Mouse (Mus musculus): ENCODE results near the gene Serpini1. TPM values are rescaled to one million over a fixed set of nuclear protein-coding genes. Genes with fewer than 3 reads are reported as not detected.
"Not testable (repeated sequence)": the region's sequence is repeated elsewhere in the genome, so short reads cannot be mapped to it uniquely, and the experiment has no call there.

Serpini1 gene
- total RNA-seq, 4 experiments from 2014 or later = 187 to 266 (median 218) TPM

GRCm38 (mm10) chr3:75633635-75634034 lies 76.3 kb downstream of the Serpini1 start:
- DNase-seq (ENCODE audit: low spot score in 2 of 2) = no peak

GRCm38 (mm10) chr3:75635648-75636047 lies 78.3 kb downstream of the Serpini1 start:
- no peak for DNase-seq (ENCODE audit: low spot score in 2 of 2)

GRCm38 (mm10) chr3:75639546-75639945 lies 82.2 kb downstream of the Serpini1 start:
- no peak for DNase-seq (ENCODE audit: low spot score in 2 of 2)

GRCm38 (mm10) chr3:75647542-75647941 lies 90.2 kb downstream of the Serpini1 start:
- no peak for DNase-seq (ENCODE audit: low spot score in 2 of 2)

- no peak for DNase-seq (ENCODE audit: low spot score in 2 of 2)
These were observed 90.9 kb downstream of the Serpini1 start for GRCm38 (mm10) chr3:75648226-75648625.

GRCm38 (mm10) chr3:75650416-75651154 lies 93.2 kb downstream of the Serpini1 start:
- DNase-seq (ENCODE audit: low spot score in 2 of 2) = not testable (repeated sequence)

- no peak for DNase-seq (ENCODE audit: low spot score in 2 of 2)
These were observed 94.3 kb downstream of the Serpini1 start for GRCm38 (mm10) chr3:75651603-75652115.

GRCm38 (mm10) chr3:75653901-75654300 lies 96.6 kb downstream of the Serpini1 start:
- DNase-seq (ENCODE audit: low spot score in 2 of 2) = not testable (repeated sequence)

GRCm38 (mm10) chr3:75655578-75656344 lies 98.4 kb downstream of the Serpini1 start:
- DNase-seq (ENCODE audit: low spot score in 2 of 2) = no peak

GRCm38 (mm10) chr3:75666962-75667361 lies 109.6 kb downstream of the Serpini1 start:
- no peak for DNase-seq (ENCODE audit: low spot score in 2 of 2)

- DNase-seq (ENCODE audit: low spot score in 2 of 2) = no peak
These were observed 113.1 kb downstream of the Serpini1 start for GRCm38 (mm10) chr3:75670425-75670824.

- DNase-seq (ENCODE audit: low spot score in 2 of 2) = no peak
These were observed 125.5 kb downstream of the Serpini1 start for GRCm38 (mm10) chr3:75682881-75683280.

GRCm38 (mm10) chr3:75686775-75687174 lies 129.4 kb downstream of the Serpini1 start:
- DNase-seq (ENCODE audit: low spot score in 2 of 2) = no peak

GRCm38 (mm10) chr3:75687187-75687825 lies 130.0 kb downstream of the Serpini1 start:
- DNase-seq (ENCODE audit: low spot score in 2 of 2) = no peak

GRCm38 (mm10) chr3:75690321-75690720 lies 133.0 kb downstream of the Serpini1 start:
- no peak for DNase-seq (ENCODE audit: low spot score in 2 of 2)

- no peak for DNase-seq (ENCODE audit: low spot score in 2 of 2)
These were observed 134.7 kb downstream of the Serpini1 start for GRCm38 (mm10) chr3:75692088-75692487.

Other genes starting within 250 kb of the Serpini1 start
- gene Wdr49, start 75.4 kb upstream of the Serpini1 start, total RNA-seq (2022) = 1 to 10 TPM; 1.0 to 1.8 (median 1.1) TPM
- 10 to 100 TPM; 59.7 to 67.4 (median 63.0) TPM for gene Pdcd10, start 691 bp upstream of the Serpini1 start, total RNA-seq (2022)
- not detected for gene Gm29133, start 190.7 kb downstream of the Serpini1 start, total RNA-seq (2022)